Mouse (Mus musculus): ENCODE data around the gene Hfe.
"Not testable (repeated sequence)": the region's sequence is repeated elsewhere in the genome, so short reads cannot be mapped to it uniquely, and the experiment has no call there.

Hfe gene

DNA sequence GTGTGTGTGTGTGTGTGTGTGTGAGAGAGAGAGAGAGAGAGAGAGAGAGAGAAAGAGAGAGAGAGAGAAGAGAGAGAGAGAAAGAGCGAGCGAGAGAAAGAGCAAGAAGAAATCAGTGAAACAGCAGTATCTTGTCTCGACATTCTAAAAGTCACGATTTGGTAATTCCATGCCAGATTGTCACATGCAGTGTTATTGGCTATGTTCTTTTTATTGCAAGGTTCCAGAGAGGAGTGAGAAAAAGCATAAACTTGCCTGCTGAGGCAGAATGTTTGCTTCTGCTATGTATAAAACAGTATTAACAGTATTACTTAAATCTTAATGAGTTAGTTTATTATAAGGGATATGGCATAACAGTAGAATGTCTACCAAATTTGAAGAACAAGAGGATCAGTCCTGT is 24.7 kb downstream of the Hfe start:
- DNase-seq (ENCODE audit: low spot score in 2 of 2): no peak

GRCm38 (mm10) chr13:23685121-23685861 is 25.4 kb downstream of the Hfe start:
- DNase-seq (ENCODE audit: low spot score in 2 of 2): no peak

- peak in 1 of 2 experiments; percentile 34 for DNase-seq (ENCODE audit: low spot score in 2 of 2)
Observed at GRCm38 (mm10) chr13:23684295-23684945, 26.2 kb downstream of the Hfe start.

DNA sequence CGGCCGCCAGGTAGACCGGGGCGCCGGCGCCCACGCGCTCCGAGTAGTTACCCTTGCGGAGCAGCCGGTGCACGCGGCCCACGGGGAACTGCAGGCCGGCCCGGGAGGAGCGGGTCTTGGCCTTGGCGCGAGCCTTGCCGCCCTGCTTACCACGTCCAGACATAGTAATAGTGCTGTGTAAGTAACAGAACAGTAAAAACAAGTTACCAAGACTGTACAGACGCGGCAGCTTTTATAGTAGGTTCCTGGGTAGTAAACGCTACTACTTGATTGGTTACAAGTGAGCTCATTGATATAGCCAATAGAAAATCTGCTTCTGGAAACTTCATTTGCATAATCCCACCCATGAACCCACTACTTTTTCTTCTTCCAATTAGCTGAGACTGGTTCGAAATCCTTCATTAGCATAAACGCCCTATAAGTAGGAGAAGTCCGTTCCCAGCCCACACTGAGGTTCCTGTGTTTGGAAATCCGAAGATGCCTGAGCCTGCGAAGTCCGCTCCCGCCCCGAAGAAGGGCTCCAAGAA is 26.8 kb downstream of the Hfe start, which contains the start of the genes Hist1h2ac and Hist1h2bc:
Gene Hist1h2ac (minus strand): TSS at position 194 of the 527 bp plus-strand sequence.
Gene Hist1h2bc (plus strand): TSS at position 445 of the 527 bp plus-strand sequence.
- DNase-seq (ENCODE audit: low spot score in 2 of 2): peak; percentile 74 to 89

- DNase-seq (ENCODE audit: low spot score in 2 of 2): not testable (repeated sequence)
Observed at GRCm38 (mm10) chr13:23682947-23683754, 27.5 kb downstream of the Hfe start.

GRCm38 (mm10) chr13:23682623-23682946 is 28.1 kb downstream of the Hfe start:
- no peak for DNase-seq (ENCODE audit: low spot score in 2 of 2)

GRCm38 (mm10) chr13:23681990-23682582 is 28.6 kb downstream of the Hfe start:
- DNase-seq (ENCODE audit: low spot score in 2 of 2): no peak

- DNase-seq (ENCODE audit: low spot score in 2 of 2): no peak
Observed at GRCm38 (mm10) chr13:23662536-23662935, 48.1 kb downstream of the Hfe start.

DNA sequence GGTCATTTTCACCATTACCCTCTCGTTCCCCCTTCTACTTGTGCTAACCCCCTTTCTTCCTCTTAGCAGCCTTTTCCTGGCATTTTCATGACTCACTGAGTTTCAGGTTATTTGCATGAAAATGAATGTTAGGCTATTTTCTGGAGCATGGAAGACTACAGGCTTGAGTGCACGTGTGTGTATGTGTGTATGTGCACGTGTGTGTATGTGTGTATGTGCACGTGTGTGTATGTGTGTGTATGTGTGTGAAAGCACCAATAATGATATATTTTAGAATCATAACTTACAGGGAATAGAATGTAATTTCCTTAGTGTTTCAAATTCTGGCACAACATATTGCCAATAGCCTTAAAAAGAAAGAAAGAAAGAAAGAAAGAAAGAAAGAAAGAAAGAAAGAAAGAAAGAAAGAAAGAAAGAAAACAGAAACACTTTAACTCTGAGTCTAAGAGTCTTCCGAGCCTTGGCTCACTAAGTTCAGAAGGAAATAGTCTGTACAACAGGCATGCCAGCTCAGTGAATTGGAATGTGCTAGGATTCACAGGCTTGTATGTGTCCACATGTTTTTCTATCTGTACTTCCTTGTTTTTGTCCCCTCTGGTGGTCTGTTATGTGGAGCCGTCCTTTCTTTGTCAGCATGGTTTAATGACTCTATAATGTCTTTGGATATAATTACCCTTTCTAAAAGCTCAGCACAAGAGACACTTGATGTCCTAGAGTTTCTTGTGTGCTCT is 50.9 kb downstream of the Hfe start:
- DNase-seq (ENCODE audit: low spot score in 2 of 2): no peak

Data from right cerebral cortex, postnatal 36 days (tissue).